Mouse (Mus musculus) 3T3-L1 (cell line): ENCODE data around the gene Gm28043.

Experiments used
- DNase-seq: peaks from one replicate; pipeline ENCODE4 v3.0.0-alpha.2; 2015; ENCODE audit warnings: low read depth, low spot score

Gene Gm28043

GRCm38 (mm10) chr17:29623488-29623887 is 8.8 kb downstream of the Gm28043 start:
- DNase-seq: no peak

GRCm38 (mm10) chr17:29627285-29627684 is 12.6 kb downstream of the Gm28043 start:
- no peak for DNase-seq

DNA sequence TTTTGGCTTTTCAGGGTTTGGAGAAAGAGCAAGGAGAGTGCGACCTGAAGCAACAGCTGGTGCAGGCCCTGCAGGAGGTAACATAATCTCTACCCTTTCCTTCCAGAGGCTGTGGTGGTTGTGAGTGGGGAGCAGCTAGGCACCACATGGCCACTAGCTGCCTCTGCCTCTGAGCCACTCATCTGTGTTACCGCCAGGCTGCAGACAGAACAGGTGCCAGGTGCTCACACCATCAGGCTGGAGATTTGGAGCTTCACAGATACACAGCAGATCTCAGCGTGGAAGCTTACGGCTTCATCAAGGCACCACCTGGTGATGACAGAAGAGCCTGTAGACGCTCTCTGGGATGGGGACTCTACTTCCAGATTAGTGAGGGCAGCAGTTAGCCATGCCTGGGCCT is 14.3 kb downstream of the Gm28043 start:
- no peak for DNase-seq

DNA sequence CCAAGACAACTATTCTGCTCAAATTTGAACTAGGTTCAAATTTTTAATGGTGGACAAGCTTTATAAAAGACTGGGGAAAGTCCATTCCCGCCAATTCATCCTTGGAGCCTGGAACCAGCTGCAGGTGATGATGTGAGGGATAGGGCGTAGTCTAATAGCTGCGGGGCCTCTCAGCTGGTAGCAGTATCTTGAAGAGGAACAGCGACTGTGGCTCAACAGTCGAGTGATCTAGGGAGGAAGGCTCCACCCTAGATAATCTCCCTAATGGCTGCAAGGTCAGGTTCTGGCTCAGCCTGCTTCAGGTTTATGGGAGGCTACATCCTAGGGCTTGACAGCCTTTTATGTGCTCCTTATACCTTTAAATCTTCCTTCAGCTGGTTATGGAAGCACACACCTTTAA is 14.9 kb downstream of the Gm28043 start:
- DNase-seq: no peak

DNA sequence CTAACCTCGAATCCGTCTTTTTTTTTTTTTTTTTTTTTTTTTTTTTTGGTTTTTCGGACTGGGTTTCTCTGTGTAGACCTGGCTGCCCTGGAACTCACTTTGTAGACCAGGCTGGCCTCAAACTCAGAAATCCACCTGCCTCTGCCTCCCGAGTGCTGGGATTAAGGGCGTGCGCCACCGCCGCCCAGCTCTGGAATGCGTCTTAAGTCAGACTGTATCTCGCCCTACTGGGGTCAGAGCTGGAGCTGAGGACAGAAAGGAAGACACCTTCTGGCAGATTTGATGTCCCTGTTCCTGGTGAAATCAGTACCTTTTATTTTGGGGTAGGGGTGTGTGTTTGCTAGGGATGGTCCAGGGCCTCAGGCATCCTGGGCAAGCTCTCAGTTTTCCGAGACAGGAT is 17.6 kb downstream of the Gm28043 start:
- DNase-seq: no peak

DNA sequence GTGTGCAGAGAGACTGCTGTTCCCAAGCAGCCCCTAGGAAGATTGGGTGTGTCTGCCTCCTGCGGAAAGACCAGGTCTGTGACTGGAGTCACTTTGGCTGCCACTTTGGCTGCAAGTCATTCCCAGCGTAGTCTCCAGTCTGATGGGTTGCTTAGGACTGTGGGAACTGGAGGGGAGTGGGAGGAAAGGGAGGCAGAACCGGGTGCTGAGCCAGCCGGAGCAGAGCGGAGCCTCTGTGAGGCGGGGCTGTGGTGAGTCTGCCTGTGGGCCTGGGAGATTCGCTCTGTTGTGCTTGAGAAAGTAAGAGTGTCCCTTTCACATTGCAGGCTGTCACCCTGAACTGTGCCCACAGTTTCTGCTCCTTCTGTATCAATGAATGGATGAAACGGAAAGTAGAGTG is 20.8 kb downstream of the Gm28043 start:
- DNase-seq: no peak

DNA sequence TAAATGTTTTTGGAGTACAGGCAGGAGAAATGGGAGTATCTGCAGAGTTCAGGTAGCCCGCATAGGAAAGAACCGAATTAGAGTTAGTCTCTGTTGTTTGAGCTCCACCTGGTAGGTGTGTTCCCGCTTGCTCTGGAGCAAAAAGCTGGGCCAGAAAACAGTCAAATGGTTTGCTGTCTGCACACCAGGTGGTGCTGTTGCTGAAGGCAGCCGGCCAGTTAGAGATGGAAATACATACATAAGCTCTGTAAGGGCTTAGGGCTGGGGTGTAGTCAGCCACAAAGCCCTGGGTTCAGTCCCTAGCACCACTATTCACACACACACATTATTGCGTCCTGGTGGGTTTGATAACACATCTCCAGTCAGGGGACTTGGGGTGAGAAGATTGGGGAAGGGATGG is 21.4 kb downstream of the Gm28043 start:
- DNase-seq: peak; percentile 56

- peak; percentile 14 for DNase-seq
These were observed 22.7 kb downstream of the Gm28043 start for GRCm38 (mm10) chr17:29637377-29637776.

DNA sequence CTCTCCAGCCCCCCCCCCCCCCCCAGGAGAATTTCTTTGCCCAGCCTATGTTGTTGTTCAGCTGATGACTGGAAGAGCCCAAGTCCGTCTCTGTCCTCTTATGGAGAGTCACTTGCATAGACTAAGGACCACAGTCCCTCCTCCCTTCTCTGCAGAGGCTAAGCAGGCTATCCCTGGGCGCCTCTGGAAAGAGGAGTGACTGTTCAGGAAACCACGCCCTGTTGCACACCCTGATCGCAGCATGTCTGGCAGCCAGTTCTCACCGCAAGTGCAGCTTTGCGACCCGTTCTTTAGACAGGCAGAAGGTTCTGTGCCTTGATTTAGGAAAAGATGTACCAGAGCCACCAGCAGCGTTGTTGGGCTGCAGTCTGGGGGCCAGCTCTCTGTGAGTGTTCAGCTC is 23.2 kb downstream of the Gm28043 start:
- DNase-seq: peak; percentile 14

DNA sequence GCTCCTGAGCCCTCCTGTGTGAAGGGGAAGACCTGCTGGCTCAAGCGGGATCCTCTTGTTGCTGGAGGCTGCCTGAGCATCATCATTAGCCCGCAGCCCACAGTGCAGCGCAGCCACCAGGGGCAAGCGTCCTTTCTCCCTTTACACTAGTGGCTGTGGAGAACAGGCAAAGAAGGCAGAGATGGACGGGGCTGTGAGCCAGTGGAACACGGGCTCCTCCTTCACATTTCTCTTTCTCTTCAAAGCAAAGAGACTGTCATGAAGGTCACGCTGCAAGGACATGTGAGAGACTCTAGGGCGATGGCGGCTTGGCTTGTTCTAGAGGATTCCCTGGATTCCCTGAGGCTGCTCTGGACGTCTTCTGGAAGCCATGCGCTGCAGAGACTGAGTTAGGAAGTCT is 26.3 kb downstream of the Gm28043 start:
- DNase-seq: no peak

DNA sequence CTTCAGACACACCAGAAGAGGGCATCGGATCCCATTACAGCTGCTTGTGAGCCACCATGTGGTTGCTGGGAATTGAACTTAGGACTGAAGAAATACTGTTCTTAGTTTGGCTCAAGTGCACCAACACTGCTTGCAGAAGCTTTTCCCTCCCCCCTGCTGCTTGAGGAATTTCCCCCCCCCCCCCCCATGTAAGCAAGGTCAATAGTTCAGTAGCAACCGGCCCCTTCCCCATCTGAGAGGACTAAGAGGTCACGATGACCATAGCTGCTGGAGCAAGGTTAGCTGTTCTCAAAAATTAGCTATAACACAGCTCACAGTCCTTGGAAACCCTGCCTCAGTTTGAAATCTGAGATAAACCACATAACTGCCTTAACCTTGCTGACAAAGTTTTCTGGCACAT is 27.5 kb downstream of the Gm28043 start:
- DNase-seq: no peak

GRCm38 (mm10) chr17:29658249-29658648 is 43.6 kb downstream of the Gm28043 start:
- DNase-seq: no peak

GRCm38 (mm10) chr17:29660076-29660761 is 45.5 kb downstream of the Gm28043 start, which contains the start of gene Cmtr1:
Gene Cmtr1 (plus strand): TSS chr17:29660595.
- peak; percentile 88 for DNase-seq

GRCm38 (mm10) chr17:29660762-29661391 is 46.2 kb downstream of the Gm28043 start:
- peak; percentile 57 for DNase-seq

GRCm38 (mm10) chr17:29662145-29662544 is 47.5 kb downstream of the Gm28043 start:
- DNase-seq: no peak

DNA sequence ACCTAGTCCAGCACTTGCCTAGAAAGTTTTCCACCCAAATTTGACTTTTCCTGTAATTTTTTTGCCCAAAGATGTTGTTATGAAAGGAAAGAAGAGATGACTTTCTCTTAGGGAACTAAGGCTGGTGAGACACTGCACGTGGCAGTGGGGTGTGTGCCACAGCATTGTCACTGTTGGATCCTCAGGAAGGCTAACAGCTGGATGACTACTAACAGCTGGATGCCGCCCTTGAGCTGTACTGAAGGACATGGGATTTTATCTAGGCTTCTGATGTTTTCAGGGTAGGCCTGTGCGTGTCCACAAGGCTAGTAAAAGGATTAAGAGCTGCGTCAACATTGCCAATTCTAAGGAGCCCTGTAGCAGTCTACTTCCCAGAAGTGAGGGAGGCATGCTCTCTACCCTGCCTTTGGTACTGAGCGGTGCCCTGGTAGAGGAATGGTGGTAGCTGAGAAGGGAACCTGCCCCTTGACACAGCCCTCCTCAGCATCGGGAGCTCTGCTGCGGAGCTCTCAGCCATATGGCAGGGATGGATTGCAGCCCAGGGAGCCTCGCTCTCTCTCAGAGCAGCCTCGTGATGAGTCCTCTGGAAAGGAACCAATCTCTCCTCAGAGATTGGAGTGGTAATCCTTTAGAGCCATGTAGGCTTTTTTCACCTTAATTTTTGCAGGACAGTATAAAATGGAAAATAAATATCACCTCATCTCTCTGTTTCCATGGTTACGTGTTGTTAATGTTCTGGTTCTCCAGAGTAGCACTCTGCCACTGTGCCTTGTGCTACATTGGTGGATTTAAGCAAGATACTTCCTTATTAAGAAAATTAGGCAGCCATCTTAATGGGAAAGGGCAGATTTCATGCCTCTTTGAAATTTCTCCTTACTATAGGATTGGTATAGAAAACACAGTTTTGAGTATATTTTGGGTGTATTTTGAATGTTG is 53.6 kb downstream of the Gm28043 start:
- DNase-seq: no peak

DNA sequence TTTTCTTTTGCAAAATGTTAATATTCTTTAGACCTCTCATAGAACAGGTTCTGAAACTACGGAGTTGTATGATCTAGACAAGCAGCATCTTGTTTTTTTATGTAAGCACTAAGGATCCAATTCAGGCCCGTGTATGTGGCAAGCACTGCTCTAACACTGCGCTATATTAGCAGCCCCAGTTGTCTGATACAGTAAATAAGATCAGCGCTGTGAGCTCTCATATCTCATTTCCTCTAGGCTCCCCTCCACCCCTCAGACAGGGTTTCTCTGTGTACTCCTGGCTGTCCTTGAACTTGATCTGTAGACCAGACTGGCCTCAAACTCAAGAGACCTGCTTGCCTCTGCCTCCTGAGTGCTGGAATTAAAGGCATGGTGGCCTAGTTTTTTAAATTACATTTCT is 54.4 kb downstream of the Gm28043 start:
- no peak for DNase-seq

DNA sequence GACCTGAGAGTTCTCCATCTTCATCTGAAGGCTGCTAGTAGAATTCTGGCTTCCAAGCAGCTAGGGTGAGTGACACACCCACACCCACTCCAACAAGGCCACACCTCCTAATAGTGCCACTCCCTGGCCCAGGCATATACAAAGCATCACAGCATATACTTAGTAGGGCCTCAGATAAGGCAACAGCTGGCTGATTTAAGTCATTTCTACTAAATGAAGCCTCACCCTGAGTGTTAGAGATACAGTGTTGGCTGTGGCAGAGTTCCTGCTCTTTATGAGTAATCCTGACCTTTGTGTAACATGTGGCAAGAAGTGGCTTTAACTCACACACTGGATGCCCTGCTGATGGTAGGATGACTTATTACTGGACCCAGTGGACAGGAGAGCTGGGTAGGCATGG is 55.3 kb downstream of the Gm28043 start:
- DNase-seq: peak; percentile 76

GRCm38 (mm10) chr17:29671021-29671420 is 56.3 kb downstream of the Gm28043 start:
- peak; percentile 64 for DNase-seq

- DNase-seq: no peak
These were observed 58.6 kb downstream of the Gm28043 start for GRCm38 (mm10) chr17:29673325-29673724.

DNA sequence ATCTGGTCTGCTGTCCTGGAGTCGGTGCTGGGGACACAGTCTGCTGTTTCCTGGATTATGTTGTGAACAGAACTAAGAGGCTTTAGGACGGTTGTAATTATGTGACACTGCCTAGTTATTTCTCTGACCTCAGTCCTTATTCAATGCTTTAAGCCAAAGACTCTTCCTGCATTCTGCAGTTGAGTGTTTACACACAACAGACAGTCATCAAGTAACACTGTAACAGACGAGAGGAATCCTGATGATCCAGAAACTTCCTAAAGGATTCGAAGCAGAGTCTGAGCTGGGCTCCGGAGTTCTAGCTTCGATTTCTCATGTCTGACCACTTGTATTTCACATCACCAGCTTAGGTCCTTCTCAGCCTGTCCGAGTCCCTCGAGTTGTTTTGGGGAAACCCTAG is 63.9 kb downstream of the Gm28043 start:
- DNase-seq: no peak

GRCm38 (mm10) chr17:29679038-29679767 is 64.5 kb downstream of the Gm28043 start:
- DNase-seq: no peak
